Mouse (Mus musculus): ENCODE measurements around the gene Prr3. TPM values are rescaled to one million over a fixed set of nuclear protein-coding genes. Genes with fewer than 3 reads are reported as not detected.

The Prr3 gene
- polyA plus RNA-seq, 1 experiment from 2014 or later = 9.4 TPM

- Histone ChIP-seq H3K27me3 (replicated peaks; ENCODE audit: control insufficient read depth, insufficient read depth, low read length) (no peaks in the 10 kb centered on the region), H3K9ac (ENCODE audit: low read depth, low read length) (no peak overlapping the region), H3K36me3 (ENCODE audit: control insufficient read depth, insufficient read depth) (no peaks in the 10 kb centered on the region), H3K9me3 (ENCODE audit: control insufficient read depth) (no peaks in the 10 kb centered on the region), H3K4me2 (replicated peaks; ENCODE audit: low read depth) (peak overlapping the region; percentile 27; the same call in 1 of the 2 replicates), H3K4me3 (ENCODE audit: low read depth, low read length) (no peak overlapping the region), H3K27ac (ENCODE audit: low read depth, low read length) (no peak overlapping the region; the same call in 1 of the 2 replicates), H3K4me1 (replicated peaks; ENCODE audit: control insufficient read depth, insufficient read depth, low read length) (0 out of 2 replicates have a peak, but pooled peaks cover 3% of the 10 kb centered on the region)
- peak; percentile 68 for ATAC-seq
- no peak for TF ChIP-seq CTCF (IDR thresholded peaks at IDR 0.05; ENCODE audit: low read depth)
- 50% methylated on average over 9 of the region's 9 CpGs for WGBS
Observed at GRCm38 (mm10) chr17:36023710-36024654, 43.9 kb upstream of the Prr3 start.

GRCm38 (mm10) chr17:36022922-36023321 lies 42.9 kb upstream of the Prr3 start:
- Histone ChIP-seq H3K9me3 (ENCODE audit: control insufficient read depth) (no peaks in the 10 kb centered on the region), H3K9ac (ENCODE audit: low read depth, low read length) (no peak overlapping the region), H3K4me1 (replicated peaks; ENCODE audit: control insufficient read depth, insufficient read depth, low read length) (0 out of 2 replicates have a peak, but pooled peaks cover 3% of the 10 kb centered on the region), H3K27me3 (replicated peaks; ENCODE audit: control insufficient read depth, insufficient read depth, low read length) (no peaks in the 10 kb centered on the region), H3K4me3 (ENCODE audit: low read depth, low read length) (no peak overlapping the region), H3K4me2 (replicated peaks; ENCODE audit: low read depth) (no peak overlapping the region), H3K27ac (ENCODE audit: low read depth, low read length) (no peak overlapping the region), H3K36me3 (ENCODE audit: control insufficient read depth, insufficient read depth) (no peaks in the 10 kb centered on the region)
- 92% methylated on average over 6 of the region's 6 CpGs for WGBS
- no peak for TF ChIP-seq CTCF (IDR thresholded peaks at IDR 0.05; ENCODE audit: low read depth)
- ATAC-seq = no peak

- 97% methylated on average over 9 of the region's 9 CpGs for WGBS
- H3K4me1 ChIP-seq (replicated peaks; ENCODE audit: control insufficient read depth, insufficient read depth, low read length) = 0 out of 2 replicates have a peak, but pooled peaks cover 3% of the 10 kb centered on the region
- no peaks in the 10 kb centered on the region for H3K9me3 ChIP-seq (ENCODE audit: control insufficient read depth)
- H3K27me3 ChIP-seq (replicated peaks; ENCODE audit: control insufficient read depth, insufficient read depth, low read length) = no peaks in the 10 kb centered on the region
- no peak for TF ChIP-seq CTCF (IDR thresholded peaks at IDR 0.05; ENCODE audit: low read depth)
- H3K4me3 ChIP-seq (ENCODE audit: low read depth, low read length) = no peak overlapping the region
- no peak overlapping the region for H3K9ac ChIP-seq (ENCODE audit: low read depth, low read length)
- no peaks in the 10 kb centered on the region for H3K36me3 ChIP-seq (ENCODE audit: control insufficient read depth, insufficient read depth)
- no peak for ATAC-seq
- H3K27ac ChIP-seq (ENCODE audit: low read depth, low read length) = no peak overlapping the region
- H3K4me2 ChIP-seq (replicated peaks; ENCODE audit: low read depth) = no peak overlapping the region
Observed at GRCm38 (mm10) chr17:36022098-36022497, 42.1 kb upstream of the Prr3 start.

GRCm38 (mm10) chr17:36021309-36021708 lies 41.3 kb upstream of the Prr3 start:
- H3K4me1 ChIP-seq (replicated peaks; ENCODE audit: control insufficient read depth, insufficient read depth, low read length) = 0 out of 2 replicates have a peak, but pooled peaks cover 3% of the 10 kb centered on the region
- peak overlapping the region; percentile 60 for H3K4me2 ChIP-seq (replicated peaks; ENCODE audit: low read depth)
- 88% methylated on average over 1 of the region's 1 CpGs for WGBS
- H3K36me3 ChIP-seq (ENCODE audit: control insufficient read depth, insufficient read depth) = no peaks in the 10 kb centered on the region
- H3K9ac ChIP-seq (ENCODE audit: low read depth, low read length) = no peak overlapping the region
- ATAC-seq = no peak
- H3K9me3 ChIP-seq (ENCODE audit: control insufficient read depth) = no peaks in the 10 kb centered on the region
- peak overlapping the region; percentile 65; the same call in 1 of the 2 replicates for H3K27ac ChIP-seq (ENCODE audit: low read depth, low read length)
- TF ChIP-seq CTCF (IDR thresholded peaks at IDR 0.05; ENCODE audit: low read depth) = no peak
- no peaks in the 10 kb centered on the region for H3K27me3 ChIP-seq (replicated peaks; ENCODE audit: control insufficient read depth, insufficient read depth, low read length)
- H3K4me3 ChIP-seq (ENCODE audit: low read depth, low read length) = no peak overlapping the region

GRCm38 (mm10) chr17:36020191-36021073 lies 40.4 kb upstream of the Prr3 start, which contains the start of gene H2-T24:
Gene H2-T24, minus strand, starts transcription at chr17:36020560.
- peak; percentile 57 for TF ChIP-seq CTCF (IDR thresholded peaks at IDR 0.05; ENCODE audit: low read depth)
- 21% methylated on average over 15 of the region's 15 CpGs for WGBS
- H3K4me3 ChIP-seq (ENCODE audit: low read depth, low read length) = peak within 1 kb of the TSS; percentile 15; the same call in 1 of the 2 replicates

More at GRCm38 (mm10) chr17:36020191-36021073, 40.4 kb upstream of the Prr3 start, which contains the start of gene H2-T24:
- Histone ChIP-seq H3K9me3 (ENCODE audit: control insufficient read depth) (no peaks in the 10 kb centered on the region), H3K4me1 (replicated peaks; ENCODE audit: control insufficient read depth, insufficient read depth, low read length) (0 out of 2 replicates have a peak, but pooled peaks cover 3% of the 10 kb centered on the region), H3K27me3 (replicated peaks; ENCODE audit: control insufficient read depth, insufficient read depth, low read length) (no peaks in the 10 kb centered on the region), H3K9ac (ENCODE audit: low read depth, low read length) (0 out of 2 replicates have a peak within 1 kb of the TSS, but pooled peaks have one; percentile 31), H3K4me2 (replicated peaks; ENCODE audit: low read depth) (peak within 1 kb of the TSS; percentile 60), H3K27ac (ENCODE audit: low read depth, low read length) (peak within 1 kb of the TSS; percentile 65), H3K36me3 (ENCODE audit: control insufficient read depth, insufficient read depth) (no peaks in the 10 kb centered on the region)
- ATAC-seq = peak; percentile 78
